Mouse (Mus musculus): ENCODE data around the gene Adprhl1.

The Adprhl1 gene

DNA sequence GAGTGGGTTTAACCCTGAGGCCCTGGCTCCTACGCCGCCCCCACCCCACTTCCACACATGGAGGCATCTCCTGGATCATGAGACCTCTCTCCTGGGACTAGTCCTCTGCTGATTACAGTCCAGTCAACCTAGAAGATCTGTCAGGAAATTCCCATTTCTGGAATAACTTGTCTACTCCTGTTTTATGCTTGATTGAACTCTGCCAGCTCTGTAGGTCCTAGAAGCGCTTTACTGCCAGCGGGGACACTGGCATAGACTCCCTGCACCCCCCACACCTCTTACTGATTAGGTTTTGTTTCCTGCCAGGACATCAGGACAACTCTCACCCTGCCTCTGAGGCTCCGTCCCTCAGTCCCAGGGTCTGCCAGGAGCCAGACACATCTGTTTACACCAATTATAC is 56.5 kb downstream of the Adprhl1 start:
- no peak for DNase-seq (ENCODE audit: low spot score)

DNA sequence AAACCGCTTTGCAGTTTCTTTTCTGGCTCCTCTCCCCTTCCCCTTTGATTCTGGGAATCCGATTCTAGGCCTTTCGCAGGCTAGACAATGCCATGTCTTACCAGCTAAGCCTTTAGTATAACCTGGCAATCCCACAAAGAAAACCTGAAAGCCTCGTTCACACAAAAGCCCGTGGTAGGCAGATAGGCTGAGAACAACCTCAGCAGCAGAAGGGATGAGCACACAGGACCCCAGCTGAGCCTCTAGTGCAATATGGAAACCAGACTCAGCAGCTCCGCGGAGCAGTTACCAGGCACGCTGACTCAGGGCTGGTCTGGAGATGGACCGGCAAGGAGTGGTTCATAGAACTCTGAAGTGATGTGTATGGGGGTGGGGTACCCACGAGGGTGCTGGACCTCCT is 59.1 kb downstream of the Adprhl1 start:
- no peak for DNase-seq (ENCODE audit: low spot score)

DNA sequence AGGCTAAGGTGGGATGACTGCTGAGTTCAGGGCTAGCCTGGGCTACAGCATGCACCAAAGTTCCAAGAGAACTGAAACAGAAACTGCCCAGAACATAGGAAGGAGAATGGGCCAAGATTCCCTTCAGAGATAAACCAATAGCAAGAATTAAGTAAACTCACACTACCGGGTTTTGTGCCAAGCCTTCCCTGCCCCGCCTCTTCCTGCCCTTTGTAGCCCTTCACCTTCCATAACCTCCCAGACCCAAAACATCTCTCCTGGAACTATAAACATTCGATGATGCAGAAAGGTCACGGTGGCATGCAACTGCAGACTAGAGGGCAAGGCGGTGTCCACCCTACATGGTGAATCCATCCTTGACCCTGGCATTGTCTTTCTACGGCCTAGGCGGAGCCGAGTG is 63.7 kb downstream of the Adprhl1 start:
- DNase-seq (ENCODE audit: low spot score): no peak

DNA sequence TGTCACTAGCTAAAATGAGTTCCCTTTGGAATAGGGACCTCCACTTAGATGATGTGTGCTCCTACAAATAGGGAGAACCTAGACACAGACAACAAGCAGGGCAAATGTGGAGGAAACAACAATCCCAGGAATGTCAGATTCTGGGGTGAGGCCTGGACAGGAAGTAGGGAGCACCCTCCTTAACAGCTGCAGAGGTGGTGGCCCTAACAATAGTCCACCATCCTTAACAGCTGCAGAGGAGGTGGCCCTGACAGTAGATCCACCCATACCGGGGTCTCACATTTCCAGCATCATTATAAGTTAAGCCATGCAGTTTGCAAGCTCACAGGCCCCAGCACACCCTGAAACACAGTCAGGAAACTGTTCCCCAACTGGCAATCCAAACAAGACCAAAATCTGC is 65.1 kb downstream of the Adprhl1 start:
- no peak for DNase-seq (ENCODE audit: low spot score)

DNA sequence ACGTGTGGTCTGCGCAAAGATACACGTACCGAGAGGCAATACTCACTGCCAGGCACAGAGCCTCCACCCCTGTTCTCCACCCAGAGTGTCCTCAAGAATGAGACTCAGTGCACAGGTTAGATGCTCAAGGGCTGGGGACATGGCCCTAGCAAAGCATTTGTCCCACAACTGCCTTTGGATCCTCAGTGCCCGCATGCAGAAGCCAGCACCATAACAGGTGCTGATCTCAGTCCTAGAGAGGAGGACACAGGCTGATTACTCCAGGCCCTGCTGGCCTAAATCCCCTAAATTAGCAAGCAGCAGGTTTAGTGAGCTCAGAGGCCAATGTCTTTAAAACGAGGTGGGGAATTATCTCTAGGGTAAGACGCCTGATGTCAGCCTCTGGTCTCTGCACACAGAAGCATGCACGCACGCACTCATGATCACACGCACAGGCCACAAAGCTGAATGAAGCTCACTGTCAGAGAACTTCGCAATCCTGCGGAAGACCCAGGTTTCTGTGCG is 65.9 kb downstream of the Adprhl1 start:
- no peak for DNase-seq (ENCODE audit: low spot score)

DNA sequence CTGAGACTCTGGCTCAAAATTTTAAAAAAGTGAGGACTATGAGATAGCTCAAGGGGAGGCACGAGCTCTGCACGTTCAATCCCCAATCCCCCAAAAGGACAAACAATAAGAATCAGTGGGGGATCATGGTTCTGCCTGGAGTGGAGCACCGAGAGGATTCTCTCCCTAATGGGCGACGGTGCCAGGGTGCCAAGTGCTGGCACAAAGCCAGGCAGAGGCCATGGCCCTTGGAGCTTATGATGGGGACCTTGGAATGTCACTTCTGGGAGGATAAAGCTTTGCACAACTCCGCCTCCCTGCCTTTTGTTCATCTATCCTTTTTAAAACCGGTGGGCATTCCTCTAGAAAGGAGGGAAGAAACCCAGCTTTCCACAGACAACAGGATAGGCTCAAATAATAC is 66.3 kb downstream of the Adprhl1 start:
- no peak for DNase-seq (ENCODE audit: low spot score)

DNA sequence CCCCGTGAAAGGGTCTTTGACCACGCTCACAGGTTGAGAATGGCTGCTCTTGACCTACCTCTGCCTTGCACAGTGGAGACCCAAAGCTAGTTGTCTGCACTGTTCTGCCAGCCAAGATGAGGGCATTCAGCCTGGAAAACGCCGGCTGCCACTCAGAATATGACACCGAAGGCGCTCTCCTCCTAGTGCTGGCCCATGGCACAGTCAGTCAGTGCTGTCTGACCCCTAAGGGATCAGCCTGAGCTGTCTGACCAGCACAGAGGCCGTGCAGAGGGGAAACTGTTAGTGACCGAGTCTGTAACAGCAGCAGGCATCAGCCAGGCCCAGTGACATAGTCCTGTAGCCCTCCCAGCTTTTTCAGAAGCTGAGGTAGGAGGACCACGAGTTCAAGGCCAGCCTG is 66.7 kb downstream of the Adprhl1 start:
- no peak for DNase-seq (ENCODE audit: low spot score)

DNA sequence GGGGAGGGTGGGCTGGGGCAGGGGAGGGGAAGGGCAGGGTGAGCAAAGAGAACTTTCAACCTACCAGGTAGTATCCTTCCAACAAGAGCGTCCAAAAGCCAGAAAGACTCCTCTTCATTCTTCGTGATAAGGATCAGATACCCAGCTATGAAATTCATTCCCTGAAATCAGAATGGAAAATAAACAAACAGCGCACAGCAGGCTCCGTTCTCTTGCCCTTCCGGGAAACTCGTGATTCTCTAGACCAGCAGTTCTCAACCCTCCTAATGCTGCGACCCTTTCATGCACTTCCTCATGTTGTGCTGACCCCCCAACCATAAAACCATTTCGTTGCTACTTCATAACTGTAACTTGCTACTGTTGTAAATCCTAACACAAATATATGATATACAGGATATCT is 67.1 kb downstream of the Adprhl1 start:
- no peak for DNase-seq (ENCODE audit: low spot score)

DNA sequence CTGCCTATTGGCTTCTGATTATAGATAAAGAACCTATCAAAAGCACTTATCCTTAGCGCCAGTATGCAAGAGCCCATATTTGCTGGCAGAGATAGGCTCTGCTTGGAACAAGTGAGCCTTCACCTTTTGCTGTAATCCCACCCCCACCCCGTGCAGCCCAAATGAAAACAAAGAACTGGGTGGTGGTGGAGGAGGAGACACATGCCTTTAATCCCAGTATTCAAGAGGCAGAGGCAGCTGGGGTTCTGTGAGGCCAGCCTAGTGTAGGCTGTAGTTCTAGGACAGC is 72.3 kb downstream of the Adprhl1 start:
- no peak for DNase-seq (ENCODE audit: low spot score)

DNA sequence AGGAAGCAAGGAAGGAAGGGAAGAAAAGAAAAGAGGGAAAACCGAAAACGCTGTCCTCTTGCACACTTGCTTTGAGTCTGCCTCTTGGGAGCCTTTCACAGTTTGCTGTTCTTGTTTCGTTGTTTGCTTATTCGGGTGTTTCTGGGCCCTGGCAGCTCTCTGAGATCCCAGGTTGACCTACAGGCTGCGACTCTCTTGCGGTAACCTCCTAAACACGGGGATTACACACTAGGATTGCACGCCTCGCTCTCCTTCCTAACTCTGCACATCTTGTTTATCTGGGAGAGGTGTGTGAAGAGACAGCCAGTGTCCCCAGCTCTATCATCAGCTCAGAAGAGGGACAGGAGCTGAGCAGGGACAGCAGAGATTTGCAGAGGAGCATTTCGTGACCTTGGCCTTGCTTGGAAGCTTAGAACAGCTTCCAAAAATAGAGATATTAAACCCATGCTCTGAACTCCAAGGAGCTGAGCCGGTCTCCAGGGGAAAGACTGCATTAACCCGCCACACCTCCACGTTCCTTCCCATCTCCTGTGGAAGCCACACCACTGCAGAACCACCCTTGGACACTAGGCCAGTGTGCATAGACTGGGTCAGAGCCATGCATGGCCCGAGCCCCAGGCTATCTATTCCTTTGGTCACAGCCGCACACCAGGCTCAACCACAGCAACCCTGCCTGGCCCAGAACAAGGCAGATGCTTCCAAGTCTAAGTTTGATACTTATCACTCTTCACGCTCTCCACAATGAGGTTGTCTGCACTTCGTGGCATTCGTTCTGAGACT is 72.9 kb downstream of the Adprhl1 start:
- DNase-seq (ENCODE audit: low spot score): no peak

DNA sequence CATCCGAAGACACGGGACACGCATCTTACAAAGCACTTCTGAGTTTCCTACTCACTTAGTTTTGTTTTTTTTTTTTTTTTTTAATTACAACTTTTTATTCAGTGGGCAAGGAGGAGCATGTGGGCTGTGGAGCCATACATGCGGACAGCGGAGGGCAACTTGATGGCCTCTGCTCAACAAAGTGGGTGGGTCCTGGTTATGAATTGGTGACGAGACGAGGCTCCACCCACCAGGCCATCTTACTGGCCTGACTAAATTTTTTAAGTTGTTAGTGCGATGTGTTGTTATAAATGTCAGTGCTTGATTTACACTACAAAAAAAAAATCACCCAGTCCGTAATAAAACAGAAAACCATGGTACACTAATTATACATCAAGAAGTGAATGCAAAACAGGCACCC is 73.6 kb downstream of the Adprhl1 start:
- DNase-seq (ENCODE audit: low spot score): no peak

DNA sequence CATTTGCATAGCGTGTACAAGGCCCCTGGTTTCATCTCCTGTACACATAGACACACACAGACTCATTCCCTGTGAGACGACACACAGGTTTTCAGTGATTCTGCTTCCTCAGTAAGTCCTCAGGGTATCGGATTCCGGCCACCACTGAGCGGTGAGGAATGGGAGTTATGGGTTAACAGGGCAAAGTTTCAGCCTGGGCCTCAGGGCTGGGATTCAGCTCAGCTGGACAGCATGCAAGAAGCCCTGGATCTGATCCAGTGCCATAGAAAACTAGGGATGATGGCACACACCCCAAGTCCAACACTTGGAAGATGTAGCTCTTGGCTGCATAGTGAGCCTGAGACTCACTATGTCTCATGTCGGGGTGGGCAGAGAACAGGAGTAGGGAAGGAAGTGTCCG is 74.0 kb downstream of the Adprhl1 start:
- DNase-seq (ENCODE audit: low spot score): no peak

DNA sequence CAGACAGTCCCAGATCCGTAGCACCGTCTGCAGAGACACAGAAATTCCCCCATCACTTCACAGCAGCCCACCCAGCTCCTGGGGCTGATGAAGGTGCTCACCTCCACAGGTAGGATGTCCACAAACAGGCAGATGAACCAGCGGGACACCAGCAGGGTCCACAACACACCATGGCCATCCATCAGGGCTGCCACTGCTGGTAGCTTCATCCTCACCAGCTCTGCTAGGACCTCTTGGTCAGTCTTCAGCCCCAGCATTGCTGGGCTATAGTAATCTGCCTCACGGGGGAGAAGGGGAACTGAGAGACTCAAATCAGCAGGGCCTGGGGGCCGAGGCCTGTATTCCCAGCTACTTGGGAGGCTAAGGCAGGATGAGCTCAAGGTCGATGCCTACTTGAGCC is 74.5 kb downstream of the Adprhl1 start:
- DNase-seq (ENCODE audit: low spot score): no peak

DNA sequence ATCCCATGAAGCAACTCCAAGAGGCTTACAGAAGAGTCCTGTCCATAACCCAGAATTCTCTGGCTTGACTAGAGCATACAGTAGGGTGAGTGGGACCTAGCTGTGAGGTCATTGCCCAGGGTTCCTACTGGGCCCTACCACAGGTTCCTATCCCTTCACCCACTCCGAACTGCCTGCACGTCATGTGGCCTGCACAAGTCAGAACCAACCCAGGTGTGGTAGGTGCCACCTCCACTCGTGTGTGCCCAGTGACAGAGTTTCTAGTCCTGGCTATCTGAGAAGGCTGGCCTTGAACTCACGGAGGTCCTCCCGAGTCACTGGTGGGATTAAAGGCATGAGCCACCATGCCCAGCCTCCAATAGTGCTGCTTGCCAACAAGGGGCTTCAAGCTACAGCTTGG is 75.8 kb downstream of the Adprhl1 start:
- DNase-seq (ENCODE audit: low spot score): no peak

DNA sequence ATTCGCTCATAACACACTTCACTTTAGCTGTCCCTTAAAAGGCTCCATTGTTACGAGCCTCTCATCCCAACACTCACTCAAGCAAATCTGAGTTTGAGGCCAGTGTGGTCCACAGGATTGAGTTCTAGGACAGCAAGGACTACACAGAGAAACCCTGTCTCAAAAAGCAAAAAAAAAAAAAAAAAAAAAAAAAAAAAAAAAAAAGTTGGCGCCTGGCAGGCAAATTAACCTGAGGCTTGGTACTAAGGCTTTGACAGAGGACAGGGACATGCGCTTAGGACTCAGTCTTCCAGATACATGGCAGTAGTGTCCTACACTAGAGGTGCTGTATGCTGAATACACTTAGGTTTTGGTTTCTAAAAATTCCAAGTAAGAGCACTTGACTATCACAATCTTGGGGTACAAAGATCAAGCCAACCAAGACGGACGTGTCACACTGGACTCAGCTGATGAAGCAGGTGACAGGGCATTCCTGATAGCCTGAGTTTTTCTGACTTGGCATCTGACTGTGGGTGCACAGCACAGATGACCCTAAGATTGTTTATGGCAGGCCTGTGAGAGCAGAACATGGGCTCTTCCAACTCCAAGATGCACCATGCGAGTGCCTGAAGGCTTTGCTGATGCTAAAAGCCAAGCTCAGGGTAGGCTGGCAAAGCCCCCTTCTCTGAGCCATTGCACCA is 76.6 kb downstream of the Adprhl1 start:
- DNase-seq (ENCODE audit: low spot score): no peak

DNA sequence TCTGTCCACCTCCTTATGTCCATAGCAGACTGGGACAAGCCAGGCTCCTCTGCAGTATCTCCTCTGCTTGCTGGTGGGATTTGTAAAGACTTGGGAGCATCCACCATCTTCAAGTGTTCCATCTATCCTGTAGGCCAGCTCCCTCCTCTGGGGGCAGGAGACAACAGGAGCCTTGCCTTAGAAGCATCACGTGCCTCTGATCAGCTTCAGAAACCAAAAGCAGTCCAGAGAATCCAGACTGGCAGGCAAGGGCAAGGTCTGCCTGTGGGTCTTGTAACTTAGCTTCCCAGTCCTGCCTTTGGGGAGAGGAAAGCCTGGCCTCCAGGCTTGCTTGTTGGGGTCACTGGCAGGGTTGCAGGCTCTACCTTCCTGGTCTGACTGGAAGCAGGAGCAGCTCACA is 78.3 kb downstream of the Adprhl1 start:
- DNase-seq (ENCODE audit: low spot score): no peak

DNA sequence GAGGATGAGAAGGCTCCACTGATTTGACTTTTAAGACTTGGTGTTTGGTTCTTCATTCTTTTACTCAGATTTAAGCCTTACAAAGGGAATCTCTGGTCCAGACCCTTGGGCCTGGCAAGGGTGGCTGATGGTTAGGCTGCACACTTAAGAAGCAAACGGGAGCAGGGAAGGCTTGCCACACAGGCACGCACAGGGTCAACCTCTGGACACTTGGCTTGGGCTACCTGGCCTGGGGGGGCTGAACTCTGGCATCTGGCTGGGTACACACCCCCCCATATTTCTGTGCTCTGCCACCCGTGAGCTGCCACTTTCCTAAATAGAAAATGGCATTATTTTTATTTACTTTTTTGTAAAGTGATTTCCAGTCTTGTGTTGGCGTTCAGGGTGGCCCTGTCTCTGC is 79.2 kb downstream of the Adprhl1 start:
- DNase-seq (ENCODE audit: low spot score): no peak

DNA sequence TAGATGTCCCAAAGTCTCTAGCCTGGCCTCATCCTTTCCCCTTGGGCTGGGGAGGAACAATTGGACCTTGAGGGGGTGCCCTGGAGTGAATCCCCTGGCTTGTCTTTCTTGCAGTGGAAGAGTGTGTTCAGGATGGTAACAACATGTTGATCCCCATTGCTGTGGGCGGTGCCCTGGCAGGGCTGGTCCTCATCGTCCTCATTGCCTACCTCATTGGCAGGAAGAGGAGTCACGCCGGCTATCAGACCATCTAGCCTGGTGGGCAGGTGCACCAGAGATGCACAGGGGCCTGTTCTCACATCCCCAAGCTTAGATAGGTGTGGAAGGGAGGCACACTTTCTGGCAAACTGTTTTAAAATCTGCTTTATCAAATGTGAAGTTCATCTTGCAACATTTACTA is 79.7 kb downstream of the Adprhl1 start:
- no peak for DNase-seq (ENCODE audit: low spot score)

Measured in testis, postnatal 10 days (tissue).